Mouse (Mus musculus): ENCODE results near the gene Snx6.
"Not testable (repeated sequence)": the region's sequence is repeated elsewhere in the genome, so short reads cannot be mapped to it uniquely, and the experiment has no call there.

Gene Snx6

DNA sequence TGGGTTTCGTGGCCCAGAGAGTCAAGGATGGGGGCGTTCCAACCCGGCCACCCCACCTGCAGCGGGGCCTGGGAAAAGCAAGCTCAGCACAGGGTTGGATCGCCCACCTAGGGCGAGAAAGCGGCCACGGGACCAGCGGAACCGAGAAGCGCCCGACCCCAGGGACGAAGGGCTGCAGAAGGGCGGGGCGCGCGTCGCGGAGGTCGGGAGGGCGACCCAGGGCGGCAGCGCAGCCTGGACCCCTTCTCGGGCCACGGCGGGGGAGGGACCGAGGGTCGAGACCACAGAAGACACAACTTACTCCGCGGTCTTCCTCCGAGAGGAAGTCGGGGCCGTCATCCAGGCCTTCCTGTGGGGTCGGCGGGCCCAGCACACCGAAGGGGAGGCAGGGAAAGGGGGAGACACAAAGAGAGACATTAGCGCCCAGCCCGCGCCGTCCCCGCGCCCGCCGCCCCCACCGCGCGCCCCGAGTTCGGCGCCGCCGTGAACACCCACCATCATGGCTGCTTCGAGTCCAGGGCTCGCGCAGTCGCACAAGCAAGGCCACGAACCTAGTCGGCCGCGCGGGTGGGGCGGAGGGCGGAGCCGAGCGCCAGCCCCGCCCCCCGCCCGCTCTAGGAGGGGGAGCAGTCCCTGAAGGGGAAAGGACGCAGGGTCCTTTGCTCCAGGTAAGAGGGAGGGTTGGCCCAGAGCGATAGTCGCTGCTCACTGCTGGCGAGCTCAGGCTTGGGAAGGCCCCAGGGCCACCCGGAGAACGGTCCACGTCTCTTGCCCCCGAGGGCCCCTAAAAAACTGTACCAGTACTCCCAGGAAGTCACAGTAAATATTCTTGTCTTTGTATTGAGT lies at the start of gene Snx6:
Snx6 (minus strand) TSS at position 551 of the 846 bp plus-strand sequence.
- DNase-seq (ENCODE audit: low spot score): peak; percentile 36

DNA sequence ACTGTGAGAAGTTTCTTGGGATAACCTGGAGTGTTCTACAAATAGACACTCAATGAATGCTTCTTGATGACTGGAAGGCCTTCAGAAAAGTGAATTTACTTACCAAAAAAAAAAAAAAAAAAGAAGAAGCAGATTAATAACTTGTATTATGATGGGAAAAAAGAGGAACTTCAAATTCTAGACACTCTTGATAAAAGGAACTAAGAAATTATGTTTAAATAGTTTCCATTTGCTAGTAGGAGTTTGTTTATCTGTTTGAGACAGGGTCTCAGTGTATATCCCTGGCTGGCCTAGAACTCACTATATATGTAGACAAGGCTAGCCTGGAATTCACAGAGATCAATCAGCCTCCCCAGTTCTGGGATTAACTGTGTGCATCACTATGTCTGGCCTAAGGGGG lies 48.9 kb upstream of the Snx6 start:
- no peak for DNase-seq (ENCODE audit: low spot score)

DNA sequence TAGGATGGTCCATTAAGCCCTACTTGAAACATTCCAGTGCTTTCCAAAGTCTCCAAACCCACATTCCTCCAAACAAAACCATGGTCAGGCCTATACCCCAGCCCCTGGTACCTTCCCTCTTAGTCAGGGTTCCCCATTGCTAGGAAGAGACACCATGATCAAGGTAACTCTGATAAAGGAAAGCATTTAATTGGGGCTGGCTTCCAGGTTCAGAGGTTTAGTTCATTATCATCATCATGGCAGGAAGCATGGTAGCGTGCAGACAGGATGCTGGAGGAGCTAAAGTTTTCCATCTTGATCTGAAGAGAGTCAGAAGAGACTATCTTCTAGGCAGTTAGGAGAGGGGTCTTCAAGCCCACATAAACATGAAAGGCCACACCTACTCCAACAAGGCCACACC lies 46.1 kb upstream of the Snx6 start:
- DNase-seq (ENCODE audit: low spot score): no peak

DNA sequence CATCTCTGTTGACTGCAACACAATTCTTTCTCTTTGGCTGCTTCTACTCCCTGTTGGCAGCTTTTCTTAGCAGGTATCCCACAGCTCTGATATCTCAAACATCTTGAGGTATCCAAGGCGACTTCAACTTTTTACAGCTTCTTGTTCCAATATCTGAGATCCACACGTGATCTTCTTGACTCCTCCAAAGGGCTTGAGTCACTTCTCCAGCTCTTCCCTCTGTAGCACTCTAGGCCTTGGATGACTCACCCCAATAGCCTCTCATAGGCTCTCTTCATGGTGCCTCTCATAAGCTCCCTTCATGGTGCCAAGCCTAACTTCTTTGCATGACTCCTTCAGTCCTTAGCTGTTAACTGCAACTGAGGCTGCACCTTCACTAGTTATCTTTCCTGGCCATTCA lies 44.3 kb upstream of the Snx6 start:
- no peak for DNase-seq (ENCODE audit: low spot score)

- no peak for DNase-seq (ENCODE audit: low spot score)
These were observed 43.4 kb upstream of the Snx6 start for GRCm38 (mm10) chr12:54838931-54839330.

DNA sequence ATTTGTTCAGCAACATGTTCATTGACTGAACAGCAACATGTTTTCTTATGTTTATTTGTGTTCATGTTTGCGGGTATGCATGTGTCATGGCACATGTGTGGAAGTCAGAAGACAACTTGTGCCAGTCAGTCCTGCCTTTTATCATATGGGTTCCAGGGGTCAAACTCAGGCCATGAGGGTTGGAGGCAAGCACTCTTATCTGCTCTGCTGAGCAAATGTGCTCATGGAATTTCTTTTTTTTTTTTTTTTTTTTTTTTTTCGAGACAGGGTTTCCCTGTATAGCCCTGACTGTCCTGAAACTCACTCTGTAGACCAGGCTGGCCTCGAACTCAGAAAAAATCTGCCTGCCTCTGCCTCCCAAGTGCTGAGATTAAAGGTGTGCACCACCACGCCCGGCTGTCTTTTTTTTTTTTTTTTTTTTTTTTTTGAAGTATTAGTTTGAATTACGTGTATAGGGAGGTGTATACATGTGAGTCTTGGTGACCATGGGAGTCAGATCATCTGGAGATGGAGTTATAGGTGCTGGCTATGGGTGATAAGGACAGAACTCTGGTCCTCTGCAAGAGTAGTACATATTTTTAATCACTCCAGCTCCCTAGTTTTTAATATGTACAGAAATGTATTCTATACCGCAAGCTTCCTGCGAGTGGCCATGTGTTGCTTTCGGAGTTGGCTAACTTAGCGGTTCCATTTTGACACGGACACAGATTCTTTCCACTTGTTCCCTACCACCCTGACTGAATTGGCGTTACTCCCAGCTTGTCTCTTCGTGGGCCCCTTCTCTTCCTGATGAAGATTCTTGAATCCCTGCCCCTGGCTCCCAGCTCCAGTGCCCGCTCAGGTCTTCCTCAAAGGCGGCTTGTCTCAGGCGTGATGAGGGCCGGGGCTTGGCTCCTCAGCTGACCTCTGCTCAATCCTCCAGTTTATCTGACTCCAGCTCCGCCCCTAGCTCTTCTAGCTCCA lies 40.4 kb upstream of the Snx6 start:
- DNase-seq (ENCODE audit: low spot score): no peak

- peak; percentile 38 for DNase-seq (ENCODE audit: low spot score)
These were observed 39.5 kb upstream of the Snx6 start for GRCm38 (mm10) chr12:54834925-54835447.

GRCm38 (mm10) chr12:54833856-54834399 lies 38.4 kb upstream of the Snx6 start:
- no peak for DNase-seq (ENCODE audit: low spot score)

DNA sequence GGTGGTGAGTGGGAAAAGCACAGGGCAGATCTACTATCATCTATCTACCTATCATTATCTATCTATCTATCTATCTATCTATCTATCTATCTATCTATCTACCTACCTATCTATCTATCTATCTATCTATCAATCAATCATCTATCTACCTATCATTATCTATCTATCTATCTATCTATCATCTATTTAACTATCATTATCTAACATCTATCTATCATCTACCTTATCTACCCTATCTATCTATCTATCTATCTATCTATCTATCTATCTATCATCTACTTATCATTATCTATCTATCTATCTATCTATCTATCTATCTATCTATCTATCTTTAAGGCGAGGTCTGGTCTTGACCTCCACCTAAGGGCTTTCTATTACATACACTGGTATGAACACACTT lies 36.4 kb upstream of the Snx6 start:
- not testable (repeated sequence) for DNase-seq (ENCODE audit: low spot score)

DNA sequence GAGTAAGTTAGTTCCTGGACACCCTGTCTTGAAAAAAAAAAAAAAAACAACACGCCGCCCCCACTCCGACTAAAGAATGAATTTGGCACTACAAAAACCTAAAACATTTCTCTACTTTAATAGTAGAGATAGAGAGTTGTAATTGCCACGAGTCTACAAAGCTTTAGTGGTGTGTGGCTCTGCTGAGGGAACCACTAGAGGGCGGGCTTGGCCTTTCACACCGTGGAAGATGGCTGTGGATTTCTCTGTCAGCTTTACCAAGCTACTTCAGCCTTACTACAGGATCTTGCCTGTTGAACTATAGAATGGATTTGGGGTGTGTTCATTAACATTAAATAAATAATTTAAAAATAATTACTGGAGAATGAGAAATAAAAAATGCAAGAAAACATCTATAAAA lies 35.1 kb upstream of the Snx6 start:
- DNase-seq (ENCODE audit: low spot score): peak; percentile 36

DNA sequence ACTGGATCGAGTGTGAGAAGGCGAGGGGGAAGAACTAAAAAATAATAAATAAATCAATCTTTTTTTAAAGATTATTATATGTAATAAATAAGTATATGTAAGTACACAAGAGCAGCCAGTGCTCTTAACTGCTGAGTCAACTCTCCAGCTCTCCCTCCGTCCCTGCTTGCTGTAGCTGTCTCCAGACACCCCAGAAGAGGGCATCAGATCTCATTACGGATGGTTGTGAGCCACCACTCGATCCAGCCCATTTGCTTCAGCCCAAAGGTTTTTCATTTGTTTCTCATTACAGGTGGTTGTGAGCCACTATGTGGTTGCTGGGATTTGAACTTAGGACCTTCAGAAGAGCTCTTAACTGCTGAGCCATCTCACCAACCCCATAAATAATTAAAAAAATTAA lies 34.4 kb upstream of the Snx6 start:
- no peak for DNase-seq (ENCODE audit: low spot score)

DNA sequence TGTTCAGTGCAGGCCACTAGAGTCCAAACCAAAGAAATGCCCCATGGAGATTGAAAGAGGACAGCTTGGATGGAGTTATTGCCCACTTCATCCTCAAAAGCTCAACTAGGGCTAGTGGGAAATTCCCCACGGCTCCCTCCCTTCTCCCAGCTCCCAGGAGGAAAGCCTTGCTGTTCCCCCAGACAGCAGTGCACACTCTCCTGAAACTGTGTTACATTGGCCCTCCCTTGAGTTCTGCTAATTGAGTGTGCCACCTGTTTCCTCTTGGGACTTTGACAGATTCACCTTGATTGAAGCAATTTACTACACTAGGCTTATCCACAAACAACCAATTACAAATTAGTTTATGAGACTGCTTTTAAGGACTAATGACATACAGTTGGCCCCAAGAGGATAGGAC lies 32.5 kb upstream of the Snx6 start:
- no peak for DNase-seq (ENCODE audit: low spot score)

GRCm38 (mm10) chr12:54825202-54825601 lies 29.7 kb upstream of the Snx6 start:
- DNase-seq (ENCODE audit: low spot score): no peak

DNA sequence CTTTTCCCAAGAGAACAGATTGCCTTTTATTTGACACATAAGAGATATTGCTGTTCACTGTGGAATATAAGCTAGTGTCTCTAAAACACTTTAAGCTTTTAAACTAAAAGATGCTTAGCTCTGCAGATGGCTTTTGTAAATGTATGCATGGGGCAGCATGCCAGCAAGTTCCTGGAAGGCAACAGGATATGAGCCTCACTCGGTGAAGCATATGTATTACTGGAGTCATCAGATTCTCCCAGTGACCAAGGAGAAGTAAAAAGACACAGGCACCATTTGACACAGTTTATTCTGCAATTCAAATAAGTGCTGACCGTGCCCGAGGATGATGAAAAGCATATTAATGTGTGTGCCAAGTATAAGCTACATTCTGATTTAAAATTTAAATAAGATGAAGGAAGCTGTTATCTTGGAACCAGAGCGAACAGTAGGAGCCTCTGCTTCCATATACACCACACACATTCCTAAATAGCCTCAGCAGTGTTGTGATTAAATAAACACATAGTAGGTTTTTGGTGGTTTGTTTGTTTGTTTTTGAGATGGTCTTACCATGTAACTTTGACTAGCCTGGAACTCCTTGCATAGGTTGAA lies 27.4 kb upstream of the Snx6 start:
- no peak for DNase-seq (ENCODE audit: low spot score)

DNA sequence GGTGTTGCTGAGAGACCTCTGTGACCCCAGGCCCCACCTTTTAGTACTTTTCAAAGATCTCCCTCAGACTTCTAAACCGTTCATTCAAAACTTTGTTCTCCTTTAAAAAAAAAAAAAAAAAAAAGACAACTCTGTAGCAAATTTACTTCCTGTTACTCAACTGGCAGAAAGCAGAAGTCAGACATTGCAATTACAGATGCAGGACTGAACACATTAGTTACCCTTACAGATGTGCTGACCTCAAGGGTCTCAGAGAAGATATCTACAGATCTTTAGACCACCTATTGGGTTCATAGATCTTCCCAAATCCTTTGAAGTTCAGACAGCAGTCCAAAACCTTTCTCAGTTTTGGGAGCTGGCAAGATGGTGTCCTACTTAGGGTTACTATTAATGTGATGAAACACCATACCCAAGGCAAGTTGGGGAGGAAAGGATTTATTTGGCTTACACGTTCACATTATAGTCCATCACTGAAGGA lies 25.2 kb upstream of the Snx6 start:
- DNase-seq (ENCODE audit: low spot score): no peak

DNA sequence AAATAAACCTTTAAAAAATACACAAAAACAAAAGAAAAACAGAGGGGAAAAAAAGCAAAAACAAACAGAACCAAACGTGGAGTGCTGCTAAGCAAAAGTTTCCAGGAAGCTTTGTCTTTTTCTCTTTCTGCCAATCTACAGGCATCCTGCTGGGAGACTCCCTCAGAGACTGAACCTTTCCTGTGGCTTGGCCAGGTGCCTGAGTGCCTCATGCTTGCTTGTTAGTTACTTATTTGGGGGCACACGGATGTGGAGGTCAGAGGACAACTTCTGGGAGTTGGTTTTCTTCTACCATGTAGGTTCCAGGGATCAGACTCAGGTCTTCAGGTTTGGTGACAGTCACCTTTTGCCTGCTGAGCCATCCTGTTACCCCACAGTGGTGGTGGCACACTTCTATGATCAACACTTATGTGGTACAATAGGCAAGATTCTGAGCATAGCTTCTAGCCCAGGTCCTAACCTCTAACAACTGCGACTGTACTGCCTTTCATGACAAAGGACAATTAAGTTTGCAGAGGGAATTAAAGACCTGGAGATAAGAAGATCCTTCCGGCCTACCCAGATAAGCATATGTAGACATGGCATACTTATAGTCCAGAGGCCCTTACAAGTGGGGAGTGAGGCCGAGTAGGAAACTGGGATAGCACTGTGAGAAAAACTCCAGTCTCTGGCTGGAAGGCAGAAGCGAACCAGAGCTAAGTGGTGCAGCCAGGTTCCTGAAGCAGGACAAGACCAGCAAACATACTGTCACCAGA lies 23.9 kb upstream of the Snx6 start:
- no peak for DNase-seq (ENCODE audit: low spot score)

DNA sequence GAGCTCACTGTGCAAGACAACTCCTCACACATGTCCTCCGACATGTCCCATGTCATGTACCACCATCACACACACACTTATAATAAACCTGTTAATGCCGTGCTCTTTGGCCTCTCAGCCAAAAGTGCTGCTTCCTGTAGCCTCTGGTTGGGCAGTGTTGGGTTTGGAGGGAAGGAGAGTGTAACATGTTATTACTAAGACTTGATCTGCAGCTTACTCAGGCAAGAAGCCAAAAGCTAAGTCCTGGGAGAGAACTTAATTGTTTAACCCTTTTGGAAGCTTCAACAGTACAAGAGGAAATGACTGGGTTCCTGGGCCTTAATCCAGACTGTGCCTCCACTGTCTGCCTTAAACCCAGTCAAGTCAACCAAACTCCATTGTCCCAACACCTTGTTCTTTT lies 14.6 kb upstream of the Snx6 start:
- DNase-seq (ENCODE audit: low spot score): no peak

GRCm38 (mm10) chr12:54807481-54807880 lies 12.0 kb upstream of the Snx6 start:
- DNase-seq (ENCODE audit: low spot score): no peak

DNA sequence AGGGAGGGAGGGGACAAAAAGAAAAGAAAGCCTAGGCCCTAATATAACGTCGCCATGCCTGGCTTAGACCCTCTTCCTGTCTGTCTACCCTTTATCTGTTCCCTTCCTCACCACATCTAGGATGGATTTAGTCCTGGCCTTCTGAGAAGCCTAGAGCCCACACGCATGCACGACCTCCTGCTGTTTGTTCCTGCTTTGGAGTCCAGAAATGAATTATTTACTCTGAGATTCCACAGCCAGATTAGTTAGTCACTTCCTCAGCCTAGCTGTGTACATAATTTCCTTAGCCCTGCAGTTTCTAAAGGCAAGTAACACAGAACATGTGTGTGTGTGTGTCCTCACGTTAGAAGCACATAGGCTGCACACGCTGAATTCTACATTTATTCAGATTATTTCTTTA lies 10.6 kb upstream of the Snx6 start:
- no peak for DNase-seq (ENCODE audit: low spot score)

- DNase-seq (ENCODE audit: low spot score): no peak
These were observed 9.9 kb upstream of the Snx6 start for GRCm38 (mm10) chr12:54805254-54806002.

Data from urinary bladder, postnatal 10 days (tissue).